Mouse (Mus musculus): ENCODE results near the gene Cables2. TPM values are rescaled to one million over a fixed set of nuclear protein-coding genes. Genes with fewer than 3 reads are reported as not detected.
A peak's percentile ranks its signal among the peaks of the same experiment; 100 is the strongest.
"Not testable (repeated sequence)": the region's sequence is repeated elsewhere in the genome, so short reads cannot be mapped to it uniquely, and the experiment has no call there.

The Cables2 gene
- total RNA-seq, 2 experiments from 2014 or later = 9.7 to 11.5 TPM

DNA sequence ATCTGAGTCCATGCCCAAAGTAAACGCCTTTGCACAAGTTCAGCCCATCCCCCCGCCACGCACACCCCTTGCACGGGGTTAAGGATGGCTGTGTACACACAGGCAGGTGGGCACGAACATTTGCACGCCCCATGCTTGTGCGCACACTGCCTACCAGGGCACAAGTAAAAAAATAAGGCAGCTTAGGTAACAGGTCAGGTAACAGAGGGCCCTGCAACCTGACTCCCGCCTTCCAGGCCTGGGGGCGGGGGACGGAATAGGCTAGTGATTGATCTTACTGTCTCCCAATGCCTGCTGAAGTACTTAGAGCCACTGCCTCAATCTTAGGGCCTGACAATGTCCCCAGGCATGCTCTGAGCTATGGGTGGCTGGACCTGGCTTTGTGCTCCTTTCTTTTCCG lies 15.7 kb upstream of the Cables2 start:
- no peak for DNase-seq
- intact Hi-C loops (cut with DNase I) = no loop called here

DNA sequence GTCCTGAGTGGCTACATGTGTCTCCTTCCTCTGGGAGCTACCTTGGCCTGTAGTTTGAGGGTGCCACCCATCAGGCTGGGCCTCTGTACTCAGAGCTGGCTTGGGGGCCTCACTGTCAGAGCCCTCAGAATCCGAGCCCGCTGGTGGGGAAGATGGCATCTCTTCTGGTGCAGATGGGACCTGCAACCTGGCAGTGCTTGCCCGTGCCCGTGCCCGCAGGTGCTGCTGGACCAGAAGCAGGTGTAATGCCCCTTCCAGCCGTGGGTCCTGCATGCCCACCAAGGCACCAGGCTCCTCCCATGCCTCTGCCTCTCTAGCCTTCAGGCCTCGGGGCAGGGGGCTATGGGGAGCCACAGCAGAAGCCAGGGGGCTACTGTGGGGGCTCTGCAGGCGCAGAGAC lies 6.0 kb upstream of the Cables2 start:
- intact Hi-C loops (cut with DNase I) = loop anchor here (5.0 kb wide), 1 partner anchor 153 kb away; no protein-coding TSS in a partner anchor

DNA sequence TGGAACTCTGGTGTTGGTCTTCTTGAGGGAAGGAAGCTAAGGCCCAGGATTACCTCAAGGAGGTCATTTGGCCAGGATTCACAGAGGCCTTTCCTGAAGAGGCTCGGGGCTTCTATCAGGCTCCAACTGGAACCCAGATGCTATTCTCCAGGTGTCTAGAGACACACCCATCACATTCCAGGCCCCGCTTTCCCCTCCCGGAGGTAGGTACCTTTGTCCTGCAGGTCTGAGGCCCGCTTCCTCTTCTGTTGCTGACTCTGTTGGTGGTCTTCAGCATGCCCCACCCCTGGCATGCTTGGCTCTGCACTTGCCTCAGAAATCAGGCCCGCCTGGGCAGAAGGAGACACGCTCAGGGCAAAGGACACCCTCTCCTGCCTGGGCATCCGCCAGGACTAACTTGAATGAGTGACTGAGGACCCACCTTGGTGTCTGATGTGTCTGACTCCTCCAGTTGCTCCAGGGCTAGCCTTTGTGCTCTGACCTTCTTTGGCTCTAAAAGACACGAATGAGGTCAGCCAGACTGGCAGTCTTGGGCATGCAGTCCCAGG lies 4.6 kb upstream of the Cables2 start:
- intact Hi-C loops (cut with DNase I) = loop anchor here (5.0 kb wide), 1 partner anchor 154 kb away; no protein-coding TSS in a partner anchor
- DNase-seq = no peak

More for the DNA sequence above, 6.0 kb upstream of the Cables2 start:
- DNase-seq = no peak

DNA sequence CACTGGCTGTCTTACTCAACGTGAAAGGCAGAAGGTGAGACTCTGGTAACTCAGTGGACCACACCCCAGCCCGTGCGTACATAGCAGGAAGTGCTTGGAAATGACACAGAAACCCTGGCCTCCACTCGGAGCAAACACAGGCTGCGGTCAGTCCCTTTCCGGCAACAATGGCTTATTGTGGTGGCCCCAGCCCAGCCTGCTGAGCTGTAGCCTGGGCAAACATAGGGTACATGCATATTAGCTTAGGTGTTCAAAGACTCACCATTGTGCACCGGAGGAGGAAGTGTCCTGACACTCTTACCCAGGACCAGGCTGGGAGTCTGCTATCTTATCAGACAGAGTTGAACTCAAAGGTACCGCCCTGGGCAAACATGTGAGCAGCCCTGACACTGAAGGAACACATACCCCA lies 3.6 kb upstream of the Cables2 start:
- DNase-seq = no peak
- intact Hi-C loops (cut with DNase I) = loop anchor here (5.0 kb wide), 1 partner anchor 155 kb away; no protein-coding TSS in a partner anchor

DNA sequence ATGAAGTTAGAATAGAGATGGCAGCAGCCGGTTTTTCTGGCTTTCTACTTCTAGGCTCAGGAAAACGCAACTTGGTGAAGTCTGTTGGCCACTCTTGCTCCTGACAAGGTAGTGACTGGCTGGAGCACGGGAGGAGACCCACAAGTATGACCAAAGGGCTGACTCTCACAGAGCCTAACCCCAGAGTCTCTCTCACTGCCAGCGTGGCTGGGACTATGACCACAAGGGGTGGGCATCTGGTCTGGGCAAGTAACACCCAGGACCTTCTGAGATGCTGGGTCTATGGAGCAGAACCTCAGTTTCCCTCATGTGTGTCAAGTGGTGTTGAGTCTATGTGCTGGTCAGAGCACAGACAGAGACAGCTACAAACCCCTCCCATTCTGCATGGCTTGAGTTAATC lies 3.1 kb upstream of the Cables2 start:
- intact Hi-C loops (cut with DNase I) = loop anchor here (5.0 kb wide), 1 partner anchor 156 kb away; no protein-coding TSS in a partner anchor
- no peak for DNase-seq

DNA sequence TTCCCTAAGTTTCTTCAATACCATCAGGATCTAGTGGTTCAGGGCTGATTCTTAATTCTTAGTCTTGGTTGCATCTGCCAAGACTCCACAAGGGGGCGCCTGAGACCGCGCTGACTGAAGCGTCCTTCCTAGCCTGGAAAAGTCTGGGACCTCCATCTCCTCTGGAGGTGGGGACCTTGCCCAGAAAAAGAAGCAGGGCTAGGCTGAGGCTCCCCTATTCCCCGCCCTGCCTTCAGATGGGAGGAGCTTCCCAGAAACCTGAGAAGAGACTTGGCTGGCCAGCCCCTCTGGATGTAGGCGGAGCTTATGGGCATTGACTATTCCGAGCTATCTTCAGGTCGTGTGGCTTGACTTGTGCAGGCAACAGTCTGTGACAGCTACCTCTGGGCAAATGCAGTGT lies 2.5 kb upstream of the Cables2 start:
- intact Hi-C loops (cut with DNase I) = loop anchor here (1.0 to 5.0 kb wide), 2 partner anchors 71 to 156 kb away; no protein-coding TSS in a partner anchor
- peak; percentile 76 to 78 for DNase-seq

DNA sequence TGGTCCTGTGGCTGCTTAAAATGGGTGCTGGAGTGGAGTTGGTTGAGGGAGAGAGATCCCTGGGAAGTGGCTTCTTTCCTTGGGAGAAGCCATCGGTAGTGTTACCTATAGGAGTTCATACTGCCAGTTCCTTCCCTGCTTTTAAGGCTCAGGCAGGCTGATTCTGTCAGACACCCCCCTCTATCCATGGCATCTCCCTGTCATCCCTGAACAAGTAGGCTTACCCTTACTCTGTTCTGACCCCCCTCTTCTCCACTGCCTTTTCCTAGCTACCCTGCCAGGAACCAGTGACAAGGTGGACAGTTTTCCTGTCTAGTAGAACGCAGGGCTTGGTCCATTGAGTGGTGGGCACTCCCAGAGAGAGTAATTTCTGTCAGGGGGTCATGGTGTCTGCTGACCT lies 1.2 kb upstream of the Cables2 start:
- intact Hi-C loops (cut with DNase I) = no loop called here

DNA sequence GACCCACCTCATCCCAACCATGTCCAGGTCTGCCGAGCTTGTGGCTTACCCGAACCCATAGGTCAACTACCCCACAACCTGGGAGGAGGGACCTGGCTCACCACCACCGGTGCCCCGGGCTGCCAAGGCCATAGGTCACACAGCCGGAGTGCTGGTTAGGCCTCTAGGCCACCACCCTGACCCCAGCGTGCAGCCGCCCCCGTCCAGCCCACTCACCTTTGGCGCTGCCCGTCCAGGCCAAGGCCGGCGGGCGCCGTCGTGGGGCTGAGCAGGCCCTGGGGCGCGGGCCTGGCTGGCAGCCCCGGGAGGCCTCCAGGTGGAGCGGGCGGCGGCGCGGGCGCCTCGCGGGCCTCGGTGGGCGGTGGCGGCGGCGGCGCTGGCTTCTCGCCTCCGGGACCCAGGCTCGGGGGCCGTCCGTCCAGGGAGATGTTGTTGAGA lies 393 bp downstream of the Cables2 start:
- peak in 1 of 2 experiments; percentile 43 for DNase-seq
- intact Hi-C loops (cut with DNase I) = no loop called here

More for the DNA sequence above, 1.2 kb upstream of the Cables2 start:
- DNase-seq = no peak

DNA sequence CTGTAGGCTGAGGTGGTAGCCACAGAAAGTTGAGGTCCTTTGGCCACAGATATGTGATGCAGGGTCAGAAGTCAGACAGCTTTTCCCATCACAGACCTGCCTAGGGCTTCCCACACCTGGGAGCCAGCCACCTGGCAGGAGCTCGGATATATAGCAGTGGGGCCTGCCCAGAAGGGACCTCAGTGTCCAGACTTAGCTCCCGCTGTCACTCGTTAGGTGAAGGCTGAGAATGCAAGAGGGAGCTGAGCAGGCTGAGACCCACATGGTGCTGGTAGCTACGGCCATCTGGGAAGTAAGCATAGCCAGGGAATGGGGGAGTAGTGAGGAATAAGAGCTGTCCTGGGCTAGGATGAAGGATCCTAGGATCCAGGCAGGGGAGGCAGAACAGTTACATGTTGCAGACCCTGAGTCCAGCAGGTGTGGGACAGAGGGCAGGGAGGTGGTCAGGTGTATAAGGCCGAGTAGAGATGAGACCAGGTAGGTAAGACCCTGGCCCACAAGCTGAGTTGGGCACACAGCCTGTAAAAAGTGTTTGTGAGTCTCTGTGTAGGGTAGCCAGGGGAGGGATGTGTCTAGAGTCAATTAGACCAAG lies 1.4 kb downstream of the Cables2 start:
- DNase-seq = no peak
- intact Hi-C loops (cut with DNase I) = no loop called here

DNA sequence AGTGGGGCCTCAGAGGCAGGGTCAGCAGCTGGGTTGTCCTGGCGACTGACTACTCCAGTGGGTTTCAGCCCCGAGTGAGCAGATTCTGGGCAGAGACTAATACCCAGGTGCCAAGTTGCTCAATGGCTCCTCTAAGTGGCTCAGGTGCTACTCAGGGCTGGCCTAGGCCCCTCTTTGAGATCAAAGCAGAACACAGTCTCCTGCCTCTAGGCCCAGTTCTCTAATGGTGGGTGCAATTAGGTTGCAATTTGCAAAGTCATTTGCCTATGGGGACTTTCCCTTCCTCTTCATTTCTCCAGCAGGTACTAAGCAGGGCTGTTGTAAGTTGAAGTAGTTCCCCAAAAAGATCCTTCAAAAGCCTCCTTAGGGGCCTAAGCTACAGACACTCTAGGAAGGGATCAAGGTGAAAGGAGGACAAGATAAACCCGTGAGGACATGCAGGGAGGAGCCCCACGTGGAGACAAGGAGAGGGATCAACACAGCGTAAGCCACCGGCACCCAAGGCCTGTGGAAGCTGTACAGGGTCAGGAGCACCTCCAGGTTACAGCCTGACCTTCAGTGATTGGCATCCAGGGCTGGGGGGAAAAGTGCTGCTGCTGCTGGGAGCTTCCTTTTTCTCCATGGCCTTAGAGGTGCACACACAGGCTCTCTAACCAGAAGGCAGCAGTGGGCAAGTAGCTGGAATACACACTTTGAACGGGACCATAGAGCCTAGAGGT lies 2.6 kb downstream of the Cables2 start:
- intact Hi-C loops (cut with DNase I) = no loop called here
- DNase-seq = no peak

DNA sequence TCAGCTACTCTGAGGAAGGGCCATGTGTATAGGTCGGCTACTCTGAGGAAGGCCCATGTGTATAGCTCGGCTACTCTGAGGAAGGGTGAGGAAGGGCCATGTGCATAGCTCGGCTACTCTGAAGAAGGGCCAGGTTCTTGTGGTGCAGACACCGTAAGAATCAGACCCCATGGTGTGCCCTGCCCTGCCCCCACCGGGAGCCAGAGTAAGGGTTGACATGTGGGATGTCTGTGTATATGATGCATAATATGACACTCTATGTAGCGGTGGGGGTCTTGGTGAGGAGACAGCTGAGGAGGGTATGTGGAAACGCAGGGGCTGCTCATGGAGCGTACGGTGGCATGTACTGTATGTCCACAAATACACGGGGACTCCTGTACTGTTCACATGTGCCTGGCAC lies 4.0 kb downstream of the Cables2 start:
- DNase-seq = no peak
- intact Hi-C loops (cut with DNase I) = no loop called here

DNA sequence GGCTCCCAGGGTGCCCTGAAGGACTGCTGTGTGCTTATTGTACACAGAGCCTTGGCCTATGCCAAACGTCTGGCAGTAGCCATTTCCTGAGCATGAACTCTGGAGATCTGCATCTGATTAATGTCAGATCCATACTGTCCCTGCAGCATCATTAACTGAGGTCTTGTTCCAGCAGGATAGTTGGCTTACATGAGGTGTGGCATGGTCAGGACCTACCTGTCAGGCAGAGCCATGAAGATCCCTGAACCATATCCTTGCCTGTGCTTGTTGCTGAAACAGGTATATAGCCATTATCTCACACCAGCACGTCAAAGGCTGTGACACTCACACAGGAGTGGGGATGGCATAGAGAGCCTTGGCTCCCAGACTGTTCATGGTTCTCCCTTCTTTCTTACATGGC lies 5.3 kb downstream of the Cables2 start:
- no peak for DNase-seq
- intact Hi-C loops (cut with DNase I) = no loop called here

DNA sequence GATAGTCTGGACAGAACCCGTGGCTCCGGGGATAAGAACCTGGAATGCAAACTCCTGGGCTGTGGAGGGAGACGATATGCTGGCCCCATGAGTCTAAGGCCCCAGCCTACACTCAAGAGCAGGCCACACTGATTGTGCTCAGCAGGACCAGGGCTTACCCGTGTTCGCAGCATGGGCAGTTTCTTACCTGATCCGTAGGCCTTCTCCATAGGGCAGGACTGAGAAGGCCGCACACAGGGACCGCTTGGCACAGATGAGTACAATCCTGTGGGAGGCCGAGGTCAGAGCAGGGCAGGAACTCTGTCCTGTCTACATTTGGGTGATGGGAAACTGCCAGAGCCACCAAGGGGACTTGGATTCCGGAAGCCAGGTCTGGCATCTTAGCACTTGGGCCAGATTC lies 10.4 kb downstream of the Cables2 start:
- intact Hi-C loops (cut with DNase I) = no loop called here
- no peak for DNase-seq

DNA sequence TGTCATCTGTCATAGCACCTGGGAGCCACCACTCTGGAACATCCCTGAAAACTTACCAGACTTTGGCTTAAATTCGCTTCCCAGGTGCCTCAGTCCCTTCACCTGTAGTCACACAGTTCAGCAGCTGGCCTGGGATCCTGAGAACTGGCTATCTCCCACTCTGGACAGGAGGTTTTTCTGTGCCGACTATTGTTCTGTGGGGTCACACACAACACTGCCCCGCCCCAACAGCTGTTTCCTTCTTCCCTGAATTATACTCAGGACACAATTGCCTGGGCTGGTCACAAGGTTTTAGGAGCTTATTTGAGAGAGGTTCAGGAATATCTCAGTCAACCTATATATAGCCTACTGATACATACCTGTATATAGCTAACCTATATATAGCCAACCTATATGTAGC lies 10.9 kb downstream of the Cables2 start:
- DNase-seq = no peak

DNA sequence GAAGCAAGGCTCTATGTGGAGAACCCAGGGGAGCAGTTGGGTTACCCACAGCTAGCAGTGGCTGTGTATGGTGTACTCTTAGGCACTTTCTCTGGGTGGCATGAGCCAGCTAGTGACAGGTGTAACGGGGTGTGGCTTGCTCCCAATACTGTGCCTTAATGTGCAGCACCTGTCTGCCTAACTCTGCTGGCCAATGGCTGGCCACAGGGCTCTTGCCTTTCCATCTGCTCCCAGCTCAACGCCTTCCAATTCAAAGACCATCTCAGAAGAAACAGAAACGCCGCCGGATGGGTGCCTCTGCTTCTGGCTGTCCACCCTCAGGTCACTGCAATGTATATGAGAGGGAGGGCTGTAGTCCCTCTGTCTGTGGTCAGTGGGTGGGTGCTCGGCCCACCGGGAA lies 11.4 kb downstream of the Cables2 start:
- DNase-seq = no peak
- intact Hi-C loops (cut with DNase I) = no loop called here

More for the DNA sequence above, 10.9 kb downstream of the Cables2 start:
- intact Hi-C loops (cut with DNase I) = no loop called here

DNA sequence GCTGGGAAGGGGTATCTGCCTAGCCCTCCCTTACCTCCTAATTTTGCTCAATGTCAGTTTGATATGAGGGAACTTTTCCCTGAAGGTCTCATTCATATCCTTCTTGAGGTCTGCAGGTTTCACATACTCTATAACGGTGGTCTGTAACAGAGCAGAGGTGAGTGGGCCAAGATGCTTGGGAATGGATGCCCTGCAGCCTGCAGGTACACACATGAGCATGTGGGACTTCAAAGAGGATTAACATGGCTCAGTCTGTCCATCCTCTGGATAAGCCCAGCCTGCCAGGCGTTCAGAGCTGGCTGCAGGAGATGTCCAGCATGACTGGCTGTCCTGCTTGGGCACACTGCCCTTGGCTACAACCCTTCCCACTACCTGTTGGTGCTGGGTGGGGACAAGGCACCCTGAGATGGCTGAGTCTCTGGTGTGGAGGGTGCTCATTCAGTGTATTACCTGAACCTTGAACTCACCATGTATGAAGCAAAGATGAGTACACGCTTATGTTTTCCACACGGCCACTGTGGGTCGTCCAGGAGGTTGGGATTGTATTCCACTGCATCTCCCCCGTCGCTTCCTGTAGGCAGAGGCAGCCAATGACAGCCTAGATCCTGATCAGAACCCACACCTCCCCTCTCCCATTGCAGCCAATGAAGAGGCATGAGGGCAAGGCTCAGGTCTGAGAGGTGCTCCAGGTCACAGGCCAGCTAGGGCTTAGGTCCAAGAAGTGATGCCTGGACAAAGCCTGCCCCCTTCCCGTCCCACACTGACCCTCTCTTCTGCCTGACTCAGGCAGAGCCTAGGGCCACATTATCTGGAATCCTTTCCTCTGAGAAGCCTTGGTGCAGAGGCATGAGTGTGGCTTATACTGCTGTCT lies 12.5 kb downstream of the Cables2 start:
- intact Hi-C loops (cut with DNase I) = no loop called here
- DNase-seq = no peak

DNA sequence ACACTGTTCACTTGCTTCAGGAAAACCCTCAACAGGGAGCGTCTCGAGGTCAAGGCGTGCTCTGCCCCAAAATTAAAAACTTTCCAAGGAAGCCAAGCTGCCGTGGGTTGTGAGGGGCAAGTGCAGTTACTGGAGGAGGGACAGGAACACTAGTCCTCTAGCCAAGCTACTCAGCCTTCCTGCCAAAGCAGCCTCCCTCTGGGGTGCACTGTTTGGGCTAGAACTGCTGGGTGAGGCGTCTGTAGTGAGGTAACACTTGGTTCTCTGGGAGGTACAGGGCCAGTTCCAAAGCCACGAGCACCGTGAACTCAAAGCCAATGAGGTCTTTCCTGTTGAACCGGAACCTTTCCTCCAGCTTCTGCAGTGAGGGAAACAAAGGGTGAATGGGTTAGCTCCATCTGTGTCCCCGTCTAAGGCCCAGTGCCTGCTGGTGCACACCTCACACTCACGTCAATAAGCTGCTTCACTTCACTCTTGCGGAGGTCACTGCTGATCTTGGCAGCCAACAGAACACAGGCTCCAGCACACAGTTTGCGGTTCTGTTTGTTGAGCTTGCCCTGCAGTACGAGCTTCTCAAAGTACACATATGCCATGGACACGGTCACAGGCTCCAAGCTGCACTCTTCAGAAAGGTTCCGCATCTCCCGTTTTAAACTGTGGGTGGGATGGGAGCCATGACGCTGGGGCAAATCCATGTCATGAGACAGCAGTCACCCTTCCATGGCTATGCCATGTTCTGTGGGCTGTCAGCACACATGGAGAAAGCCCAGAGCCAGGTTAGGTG lies 13.3 kb downstream of the Cables2 start:
- DNase-seq = not testable (repeated sequence)
- intact Hi-C loops (cut with DNase I) = loop anchor here (10.0 kb wide), 1 partner anchor 285 kb away; the partner anchor contains the start of gene Taf4

DNA sequence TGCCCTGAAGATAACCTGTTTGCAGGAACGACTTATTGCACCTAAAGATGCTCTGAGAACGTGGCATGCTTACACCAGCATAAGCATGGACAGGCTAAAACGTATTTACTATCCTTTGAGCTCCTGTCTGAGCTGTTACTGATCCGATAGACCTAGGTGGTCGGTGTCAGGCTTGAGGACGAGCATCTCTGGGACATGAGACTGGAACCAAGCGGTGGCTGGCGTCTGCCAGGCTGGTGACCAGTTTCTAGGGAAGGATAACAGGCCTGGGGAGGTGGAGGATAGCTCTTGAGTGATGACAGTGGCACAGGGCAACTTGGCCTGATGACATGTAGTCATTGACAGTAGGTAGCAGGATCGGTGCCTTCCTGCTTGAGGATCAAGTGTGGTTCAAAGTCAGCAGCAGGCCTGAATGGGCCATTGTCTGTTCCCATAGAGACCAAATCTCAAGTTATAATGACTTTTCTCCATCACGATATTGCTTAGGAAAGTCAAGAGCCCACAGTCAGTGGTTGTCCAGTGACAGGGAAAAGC lies 14.3 kb downstream of the Cables2 start:
- DNase-seq = not testable (repeated sequence)
- intact Hi-C loops (cut with DNase I) = loop anchor here (10.0 kb wide), 1 partner anchor 284 kb away; the partner anchor contains the start of gene Taf4

All from gastrocnemius, postnatal 36 days (tissue).